Mouse (Mus musculus) ES-E14 (cell line): ENCODE results near the gene Kctd21.

ENCODE experiments used
- HCFC1 ChIP-seq: IDR thresholded peaks from 2 replicates; pipeline ENCODE4 v1.6.1; 2012; ENCODE audit warnings: low read length, inconsistent platforms, borderline replicate concordance; ENCODE audit not compliant: insufficient read depth
- ZNF384 ChIP-seq: IDR thresholded peaks from 2 replicates; pipeline ENCODE4 v1.6.1; 2012; ENCODE audit warnings: low read depth, low read length, inconsistent platforms

- no peak for TF ChIP-seq ZNF384
- TF ChIP-seq HCFC1, result no peak
These were observed 9.1 kb downstream of the Kctd21 start for GRCm38 (mm10) chr7:97340907-97341849.
